Mouse (Mus musculus) heart, adult 11 months (tissue): ENCODE results near the gene Emsy.
A peak's percentile ranks its signal among the peaks of the same experiment; 100 is the strongest.

Source experiments
- DNase-seq: peaks from one replicate; pipeline ENCODE4 v3.0.0; 2022

Emsy gene

GRCm38 (mm10) chr7:98575651-98576239 is 80.8 kb downstream of the Emsy start:
- DNase-seq: peak; percentile 81

DNA sequence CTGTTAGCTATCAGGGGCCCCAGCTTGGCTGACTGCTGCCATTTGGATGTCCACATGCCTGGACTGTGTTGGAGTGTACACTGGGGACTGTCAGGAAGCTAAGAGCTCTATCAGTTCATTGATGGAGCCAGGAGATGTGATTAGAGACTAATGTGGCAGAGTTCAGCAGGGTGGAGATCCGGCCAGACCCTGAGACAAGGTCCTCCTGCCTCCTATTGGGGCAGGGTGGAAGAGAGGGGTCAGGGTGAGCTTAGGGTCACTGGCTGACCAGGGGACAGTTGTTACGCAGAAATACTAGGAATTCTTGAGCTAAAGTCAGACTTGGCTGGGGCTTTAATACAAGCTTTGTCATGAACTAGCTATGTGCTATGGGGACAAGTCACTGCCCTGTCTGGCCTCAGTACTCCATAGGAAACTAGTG is 81.8 kb downstream of the Emsy start:
- DNase-seq: peak; percentile 97

GRCm38 (mm10) chr7:98574271-98574670 is 82.3 kb downstream of the Emsy start:
- DNase-seq: peak; percentile 94

DNA sequence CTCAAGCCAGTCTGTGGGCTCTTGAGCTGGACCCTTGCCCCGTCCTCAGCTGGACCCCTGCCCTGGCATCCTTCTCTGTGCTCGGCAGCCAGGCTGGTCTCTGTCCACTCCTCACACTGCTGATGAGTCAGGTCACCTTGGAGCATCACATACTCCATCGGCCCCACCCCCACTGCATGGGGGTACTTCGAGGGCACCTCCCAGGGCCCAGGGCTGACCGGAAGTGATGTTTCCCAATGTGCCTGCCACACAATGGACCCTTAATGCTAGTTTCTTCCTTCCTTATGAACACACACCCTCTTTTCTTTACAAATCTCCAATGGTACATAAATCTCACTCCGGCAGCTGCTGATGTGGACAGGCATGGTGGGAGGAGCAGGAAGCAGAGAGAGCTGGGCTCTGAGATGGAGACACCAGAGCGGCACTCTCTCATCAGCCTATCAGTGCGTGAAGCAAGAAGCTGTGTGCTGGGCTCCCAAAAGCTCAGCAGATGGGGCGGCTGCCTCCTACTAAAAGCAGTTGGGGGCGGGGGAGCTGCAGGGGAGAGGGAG is 83.3 kb downstream of the Emsy start:
- DNase-seq: peak; percentile 96

GRCm38 (mm10) chr7:98572223-98572868 is 84.2 kb downstream of the Emsy start:
- DNase-seq: peak; percentile 99

DNA sequence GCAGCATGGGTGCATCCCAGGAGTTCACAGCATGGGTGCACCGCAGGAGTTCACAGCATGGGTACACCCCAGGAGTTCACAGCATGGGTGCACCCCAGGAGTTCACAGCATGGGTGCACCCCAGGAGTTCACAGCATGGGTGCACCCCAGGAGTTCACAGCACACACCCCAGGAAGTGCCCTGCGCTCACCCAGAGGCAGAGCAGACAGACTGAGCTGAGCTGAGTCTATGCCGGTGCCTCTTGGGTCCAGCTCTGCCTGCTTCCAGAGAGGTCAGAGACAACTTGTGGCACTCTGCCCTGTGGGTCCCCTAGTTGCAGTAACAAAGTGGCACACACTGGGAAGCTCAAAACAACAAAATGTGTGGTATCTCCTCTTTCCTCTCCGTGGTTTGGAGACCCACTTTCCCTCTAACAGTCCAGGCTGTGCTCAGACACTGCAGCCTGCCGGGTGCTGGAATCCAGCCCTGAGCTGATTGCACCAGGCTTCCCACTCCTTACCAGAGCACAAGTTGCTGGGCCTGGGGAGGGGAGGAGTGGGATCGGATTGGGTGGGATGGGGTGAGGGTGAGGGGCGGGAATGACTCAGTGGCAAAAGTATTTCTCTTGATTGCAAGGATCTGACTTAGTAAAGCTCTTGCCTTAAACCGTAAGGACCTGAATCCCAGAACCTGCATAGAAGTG is 85.6 kb downstream of the Emsy start:
- DNase-seq: peak; percentile 92

- DNase-seq: no peak
These were observed 89.5 kb downstream of the Emsy start for GRCm38 (mm10) chr7:98567056-98567455.

GRCm38 (mm10) chr7:98564607-98565364 is 91.8 kb downstream of the Emsy start:
- DNase-seq: peak; percentile 99

DNA sequence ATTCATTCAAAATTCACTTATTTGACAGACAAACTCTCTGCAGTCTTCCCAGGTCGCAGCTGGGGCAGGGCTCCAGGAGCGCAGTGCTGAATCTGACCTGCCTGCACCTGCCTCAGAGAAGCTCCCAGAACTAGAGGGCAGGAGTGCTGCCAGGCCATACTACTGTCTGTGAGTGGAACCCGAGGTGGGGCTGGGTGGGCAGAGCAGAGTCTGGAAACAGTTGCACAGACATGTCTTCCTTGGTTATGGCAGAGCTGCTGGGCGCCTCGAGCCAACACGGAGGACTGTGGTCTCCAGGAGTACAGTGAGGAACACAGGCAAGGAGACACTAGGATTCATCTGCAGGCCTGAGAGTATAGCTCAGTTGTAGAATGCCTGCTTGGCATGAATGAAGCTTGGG is 92.6 kb downstream of the Emsy start:
- no peak for DNase-seq

DNA sequence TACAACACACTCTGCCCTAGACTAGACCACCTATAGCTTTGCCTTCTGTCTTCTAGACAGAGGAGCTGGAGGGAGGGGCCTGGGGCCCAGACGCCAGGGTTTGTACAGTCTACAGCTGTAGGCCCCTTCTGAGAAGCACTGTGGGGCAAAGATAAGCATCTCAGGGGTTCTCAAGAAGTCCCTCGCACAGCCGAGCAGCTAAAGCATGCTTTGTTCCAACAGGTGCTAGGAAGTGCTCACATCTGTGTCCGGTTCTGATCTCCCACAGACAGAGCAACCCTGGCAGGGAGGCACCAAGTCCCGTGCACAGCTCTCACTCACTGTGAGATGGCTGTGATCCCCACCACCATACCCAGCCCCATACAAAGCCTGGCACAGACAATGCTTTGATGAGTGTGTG is 93.6 kb downstream of the Emsy start:
- DNase-seq: no peak

DNA sequence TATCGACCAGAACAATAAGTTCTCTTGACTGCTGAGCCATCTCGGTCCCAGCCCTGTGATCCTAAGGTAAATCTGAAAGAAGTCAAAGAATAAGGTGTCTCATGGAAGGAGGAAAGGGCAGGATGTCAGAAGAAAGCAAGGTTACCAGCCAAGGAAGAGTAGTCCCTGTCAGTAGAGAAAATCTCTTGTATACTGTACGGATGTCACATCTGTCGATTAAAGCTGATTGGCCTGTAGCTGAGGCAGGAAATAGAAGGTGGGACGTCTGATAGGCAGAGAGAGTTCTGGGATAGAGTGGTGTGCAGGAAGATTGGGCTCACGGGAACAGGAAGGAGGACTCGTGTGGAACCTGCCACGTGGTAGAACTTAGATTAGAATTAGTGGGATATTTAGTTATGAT is 94.4 kb downstream of the Emsy start:
- DNase-seq: no peak

DNA sequence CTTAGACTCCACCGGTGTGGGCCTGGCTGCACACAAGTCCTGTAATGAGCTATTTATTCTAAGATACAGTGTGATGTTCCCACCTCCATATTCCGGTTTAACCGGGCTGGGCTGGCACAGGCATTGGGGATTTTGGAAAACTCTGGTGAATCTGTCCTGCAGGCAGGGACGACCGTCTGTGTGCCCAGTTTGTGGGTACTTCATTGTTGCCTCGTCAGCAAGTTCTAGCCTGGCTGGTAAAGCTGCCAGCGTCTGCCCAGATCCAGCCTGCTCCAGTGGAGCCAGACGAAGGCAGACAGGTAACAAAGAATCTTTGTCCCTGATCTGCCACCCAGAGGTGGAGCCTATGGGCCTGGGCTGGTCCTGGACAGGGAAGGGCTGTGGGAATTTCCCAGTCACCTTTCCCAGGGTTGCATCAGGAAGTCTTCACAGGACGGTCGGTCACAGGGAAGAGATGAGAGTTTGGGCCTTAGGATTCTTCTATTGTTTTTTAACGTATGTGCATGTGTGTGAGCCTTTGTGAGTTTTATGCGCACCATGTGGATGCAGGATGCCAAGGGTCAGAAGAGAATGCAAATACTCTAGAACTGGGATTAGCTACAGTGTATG is 94.9 kb downstream of the Emsy start:
- DNase-seq: no peak

DNA sequence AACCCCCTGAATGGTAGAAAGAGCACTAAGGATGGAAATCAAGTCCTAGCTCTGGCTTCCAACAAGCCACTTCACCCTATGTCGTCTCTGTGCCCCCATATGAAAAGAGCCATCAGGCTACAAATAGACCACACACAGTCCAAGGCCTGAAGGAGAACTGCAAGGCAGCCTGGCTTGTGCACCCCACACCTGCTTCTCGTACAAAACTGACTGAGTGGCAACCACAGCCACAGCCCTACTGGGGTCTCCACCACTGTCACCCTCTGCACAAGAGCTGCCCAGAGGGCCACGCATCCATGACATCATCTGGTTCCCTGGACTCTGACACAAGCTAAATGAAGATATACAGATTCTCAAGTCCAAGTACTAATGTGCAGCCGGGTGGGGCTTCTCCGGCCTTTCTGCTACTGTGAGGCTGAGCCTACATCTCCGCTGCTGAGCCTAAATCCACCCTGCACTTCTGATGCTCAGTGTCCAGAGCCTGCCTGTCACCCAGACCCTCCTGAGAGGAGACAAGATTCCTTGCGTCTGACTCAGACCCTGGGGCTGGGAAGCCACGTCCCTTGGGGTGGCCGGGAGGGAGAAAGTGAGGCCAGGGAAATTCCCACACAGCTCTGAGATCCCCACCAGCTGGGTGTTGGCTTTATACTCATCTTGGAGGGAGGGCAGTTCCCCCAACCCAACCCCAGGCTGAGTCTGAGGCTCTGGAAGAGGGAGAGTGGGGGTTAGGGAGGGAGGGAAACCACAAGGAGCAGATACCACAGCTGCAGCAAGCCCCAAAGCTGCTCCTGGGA is 98.3 kb downstream of the Emsy start:
- DNase-seq: peak; percentile 99

DNA sequence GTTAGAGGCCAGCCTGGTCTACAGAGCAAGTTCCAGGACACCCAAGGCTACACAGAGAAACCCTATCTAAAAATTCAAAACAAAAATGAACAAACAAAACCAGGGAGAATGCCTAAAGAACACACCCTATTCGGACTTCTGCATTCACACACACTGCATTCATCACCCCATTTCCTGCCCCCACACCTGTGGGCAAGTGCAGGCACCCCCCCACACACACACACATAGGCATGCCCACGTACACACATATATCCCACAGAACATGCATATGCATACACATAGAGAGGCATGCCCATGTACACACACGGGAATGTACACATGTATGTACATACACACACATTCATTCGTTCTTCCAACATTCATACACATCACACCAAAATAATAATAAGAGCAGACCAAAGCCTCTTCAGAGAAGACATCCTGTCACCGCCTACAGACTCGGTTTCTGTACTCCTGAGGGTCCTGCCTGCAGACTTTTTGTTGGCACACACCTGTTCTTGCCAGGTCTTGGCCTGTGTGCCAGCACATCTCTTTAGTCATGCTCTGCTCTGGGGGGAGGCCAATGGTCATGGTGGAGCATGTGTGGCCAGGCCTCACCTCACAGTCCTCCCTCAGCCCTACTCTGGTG is 99.7 kb downstream of the Emsy start:
- no peak for DNase-seq

DNA sequence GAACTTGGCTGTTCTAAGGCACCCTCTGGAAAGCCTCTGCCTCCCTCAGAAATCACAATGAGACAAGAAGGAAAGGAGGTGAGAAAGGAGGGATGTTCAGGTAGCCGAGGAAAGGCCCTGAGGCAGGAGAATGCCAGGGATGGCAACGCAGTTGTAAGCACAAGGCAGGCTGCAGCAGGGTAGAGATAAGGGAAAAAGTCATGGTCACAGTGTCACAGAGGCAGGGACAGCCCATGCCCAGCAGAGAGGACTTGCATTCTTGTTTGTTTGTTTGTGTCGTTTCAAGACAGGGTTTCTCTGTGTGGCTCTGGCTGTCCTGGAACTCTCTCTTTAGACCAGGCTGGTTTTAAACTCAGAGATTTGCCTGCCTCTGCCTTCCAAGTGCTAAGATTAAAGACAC is 105.5 kb downstream of the Emsy start:
- DNase-seq: no peak

- DNase-seq: peak; percentile 96
These were observed 106.0 kb downstream of the Emsy start for GRCm38 (mm10) chr7:98550596-98550995.

- peak; percentile 98 for DNase-seq
These were observed 107.7 kb downstream of the Emsy start for GRCm38 (mm10) chr7:98548839-98549238.

- peak; percentile 94 for DNase-seq
These were observed 112.0 kb downstream of the Emsy start for GRCm38 (mm10) chr7:98544556-98544955.

- peak; percentile 93 for DNase-seq
These were observed 112.7 kb downstream of the Emsy start for GRCm38 (mm10) chr7:98543853-98544370.

GRCm38 (mm10) chr7:98542731-98543142 is 113.8 kb downstream of the Emsy start:
- DNase-seq: peak; percentile 98

- peak; percentile 93 for DNase-seq
These were observed 114.3 kb downstream of the Emsy start for GRCm38 (mm10) chr7:98542267-98542666.
